Mouse (Mus musculus): ENCODE measurements around the gene Caprin2.
"Not testable (repeated sequence)": the region's sequence is repeated elsewhere in the genome, so short reads cannot be mapped to it uniquely, and the experiment has no call there.

Gene Caprin2

DNA sequence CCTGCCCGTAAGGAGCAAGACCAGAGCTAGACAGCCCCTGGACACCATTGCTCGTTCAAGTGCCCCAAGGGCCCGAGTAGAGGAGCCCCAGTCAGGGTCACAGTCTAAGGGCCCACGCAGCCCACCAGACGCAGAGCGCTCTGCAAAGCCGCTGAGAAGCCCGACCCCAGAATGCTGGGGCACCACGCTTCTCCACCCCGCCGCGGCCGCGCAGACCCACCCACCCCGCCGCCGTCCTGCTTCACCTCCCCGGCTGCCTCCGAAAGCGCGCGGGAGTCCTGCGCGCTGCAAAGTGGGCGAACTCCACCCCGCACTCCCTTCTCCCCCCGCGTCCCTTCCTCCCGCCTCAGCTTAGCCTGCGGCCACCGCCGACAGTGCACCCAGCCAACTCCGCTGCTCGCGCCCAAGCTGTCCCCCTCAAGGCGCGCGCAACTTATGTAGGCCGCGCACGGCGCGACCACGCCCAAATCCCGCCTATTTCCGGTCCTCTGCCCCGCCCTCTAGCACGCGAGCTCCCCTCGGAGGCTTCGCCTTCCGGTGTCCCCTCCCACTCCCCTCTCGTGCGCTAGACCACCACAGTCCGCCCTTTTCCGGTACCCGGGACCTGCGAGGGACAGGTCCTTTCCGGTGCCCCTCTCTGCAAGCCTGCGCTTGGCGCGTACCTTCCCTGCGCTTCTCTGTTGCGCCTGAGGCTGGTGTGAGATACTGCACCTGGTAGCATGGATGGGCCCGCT, at the start of gene Caprin2:
Gene Caprin2 (minus strand): TSS at position 465 of the 734 bp plus-strand sequence.
- peak; percentile 88 for DNase-seq (ENCODE audit: low spot score)

DNA sequence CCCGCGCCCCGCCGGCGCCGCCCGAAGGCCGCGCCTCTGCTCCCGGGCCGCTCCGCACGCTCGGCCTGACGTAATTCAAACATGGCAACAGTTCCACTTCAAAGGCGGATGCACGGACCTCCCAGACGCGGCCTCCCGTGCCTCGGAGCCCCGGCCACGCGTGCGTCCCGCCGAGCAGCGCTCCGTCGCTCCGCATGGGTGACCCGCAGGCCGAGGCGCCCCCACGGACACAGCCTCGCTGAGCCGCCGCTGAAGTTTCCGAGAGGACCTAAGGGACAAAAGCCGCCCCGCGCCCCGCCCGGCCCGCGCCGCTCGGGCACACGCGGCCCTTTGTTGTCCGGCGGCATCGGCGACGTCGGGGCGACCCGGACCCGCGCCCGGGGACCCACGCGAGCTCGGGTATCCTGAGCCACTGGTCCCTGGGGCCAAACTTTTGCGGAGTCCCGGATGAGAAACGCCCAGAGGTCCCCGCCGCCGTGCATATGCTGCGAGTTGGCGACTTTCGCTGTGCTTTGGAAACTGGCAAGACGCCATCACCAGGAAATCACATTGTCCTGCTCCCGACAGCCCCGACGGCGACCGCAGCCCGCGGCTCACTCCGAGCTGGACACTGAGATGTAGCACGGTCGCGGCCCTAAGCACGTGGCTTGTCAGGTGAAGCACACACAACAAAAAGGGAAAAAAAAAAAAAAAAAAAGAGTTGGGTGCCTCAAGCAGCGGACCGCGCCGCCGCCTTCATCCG, 48.9 kb upstream of the Caprin2 start:
- DNase-seq (ENCODE audit: low spot score) = peak; percentile 35

GRCm38 (mm10) chr6:148944344-148944766, 48.3 kb upstream of the Caprin2 start:
- no peak for DNase-seq (ENCODE audit: low spot score)

GRCm38 (mm10) chr6:148943695-148944094, 47.7 kb upstream of the Caprin2 start:
- no peak for DNase-seq (ENCODE audit: low spot score)

DNA sequence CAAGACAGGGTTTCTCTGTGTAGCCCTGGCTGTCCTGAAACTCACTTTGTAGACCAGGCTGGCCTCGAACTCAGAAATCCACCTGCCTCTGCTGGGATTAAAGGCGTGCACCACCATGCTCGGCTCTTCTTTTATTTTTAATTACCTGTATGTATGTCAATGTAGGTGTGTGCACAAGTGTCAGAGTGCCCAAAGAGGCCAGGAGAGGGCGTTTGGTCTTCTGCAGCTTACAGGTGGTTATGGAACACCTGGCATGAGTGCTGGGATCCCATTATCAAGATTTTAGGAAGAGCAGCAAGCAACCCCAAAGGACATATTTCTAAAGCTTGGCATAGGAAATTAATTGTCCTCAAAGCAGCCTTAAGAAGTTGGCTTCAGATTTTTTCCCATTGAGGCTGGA, 46.4 kb upstream of the Caprin2 start:
- DNase-seq (ENCODE audit: low spot score) = no peak

DNA sequence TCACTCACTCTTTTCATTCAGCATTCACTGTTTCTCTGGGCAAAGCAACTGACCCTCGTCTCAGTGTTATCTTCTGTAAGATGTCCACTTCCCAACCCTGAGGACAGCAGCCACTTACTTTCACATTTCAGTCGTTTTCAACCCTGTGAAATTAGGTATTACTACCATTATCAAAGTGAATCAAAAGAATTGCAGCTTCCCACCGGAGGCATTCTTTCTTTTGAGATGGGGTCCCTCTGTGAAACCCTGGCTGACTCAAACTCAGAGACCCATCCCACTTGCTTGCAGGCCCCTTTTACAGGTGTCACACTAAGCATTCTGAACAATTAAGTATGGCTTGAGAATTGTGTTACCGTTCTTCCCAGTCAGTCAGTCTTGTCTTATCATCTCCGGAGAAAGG, 45.8 kb upstream of the Caprin2 start:
- DNase-seq (ENCODE audit: low spot score) = no peak

DNA sequence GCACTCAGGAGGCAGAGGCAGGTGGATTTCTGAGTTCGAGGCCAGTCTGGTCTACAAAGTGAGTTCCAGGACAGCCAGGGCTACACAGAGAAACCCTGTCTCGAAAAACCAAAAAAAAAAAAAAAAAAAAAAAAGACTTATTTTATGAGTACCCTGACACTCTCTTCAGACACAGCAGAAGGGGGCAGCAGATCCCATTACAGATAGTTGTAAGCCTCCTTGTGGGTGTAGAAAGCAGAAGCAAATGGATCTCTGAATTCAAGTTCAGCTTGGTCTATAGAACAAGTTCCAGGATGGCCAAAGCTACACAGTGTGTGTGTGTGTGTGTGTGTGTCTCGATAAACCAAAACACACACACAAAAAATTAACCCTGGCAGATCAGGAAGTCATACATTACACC, 44.3 kb upstream of the Caprin2 start:
- DNase-seq (ENCODE audit: low spot score) = not testable (repeated sequence)

GRCm38 (mm10) chr6:148937693-148938092, 41.7 kb upstream of the Caprin2 start:
- no peak for DNase-seq (ENCODE audit: low spot score)

DNA sequence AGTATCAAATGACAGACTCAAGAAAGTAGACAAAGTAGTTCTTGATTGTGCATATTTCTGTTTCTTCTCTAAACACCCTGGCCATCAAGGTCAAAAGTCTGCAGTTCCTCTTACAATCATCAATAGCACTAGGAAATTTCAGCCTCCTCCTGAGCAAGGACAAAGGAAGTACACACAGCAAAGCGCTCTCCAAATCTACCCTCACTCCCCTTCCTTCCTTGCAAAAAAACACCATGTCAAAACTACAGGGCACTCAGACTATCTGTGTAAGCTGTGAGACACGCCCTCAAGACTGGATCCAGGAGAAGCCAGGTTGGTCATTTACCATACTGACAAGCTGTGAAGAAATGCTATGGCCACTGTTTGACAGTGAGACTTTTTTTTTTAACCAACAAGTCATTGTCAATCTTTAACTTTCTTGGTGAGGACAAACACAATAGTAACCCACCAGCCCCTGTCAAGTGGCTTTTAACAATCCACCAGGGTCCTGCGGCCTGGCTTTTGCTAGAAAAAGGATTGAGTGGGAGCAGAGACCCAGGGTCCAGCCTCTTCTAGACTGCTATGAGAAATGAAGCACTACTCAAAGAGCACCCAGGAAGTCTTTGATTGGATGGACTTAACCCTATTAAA, 39.0 kb upstream of the Caprin2 start:
- no peak for DNase-seq (ENCODE audit: low spot score)

DNA sequence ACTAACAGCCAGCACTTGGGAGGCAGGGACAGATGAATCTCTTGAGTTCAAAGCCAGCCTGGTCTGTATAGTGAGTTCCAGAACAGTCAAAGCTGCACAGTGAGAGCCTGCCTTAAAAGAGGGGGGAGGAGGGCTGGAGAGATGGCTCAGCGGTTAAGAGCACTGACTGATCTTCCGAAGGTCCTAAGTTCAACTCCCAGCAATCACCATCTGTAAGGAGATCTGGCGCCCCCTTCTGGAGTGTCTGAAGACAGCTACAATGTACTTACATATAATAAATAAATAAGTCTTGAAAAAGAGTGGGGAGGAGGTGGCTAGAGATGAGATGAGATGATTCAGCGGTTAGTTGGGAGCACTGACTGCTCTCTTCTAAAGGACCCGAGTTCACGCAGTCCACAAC, 35.2 kb upstream of the Caprin2 start:
- no peak for DNase-seq (ENCODE audit: low spot score)

- no peak for DNase-seq (ENCODE audit: low spot score)
Measured at GRCm38 (mm10) chr6:148918841-148919398, 22.9 kb upstream of the Caprin2 start.

DNA sequence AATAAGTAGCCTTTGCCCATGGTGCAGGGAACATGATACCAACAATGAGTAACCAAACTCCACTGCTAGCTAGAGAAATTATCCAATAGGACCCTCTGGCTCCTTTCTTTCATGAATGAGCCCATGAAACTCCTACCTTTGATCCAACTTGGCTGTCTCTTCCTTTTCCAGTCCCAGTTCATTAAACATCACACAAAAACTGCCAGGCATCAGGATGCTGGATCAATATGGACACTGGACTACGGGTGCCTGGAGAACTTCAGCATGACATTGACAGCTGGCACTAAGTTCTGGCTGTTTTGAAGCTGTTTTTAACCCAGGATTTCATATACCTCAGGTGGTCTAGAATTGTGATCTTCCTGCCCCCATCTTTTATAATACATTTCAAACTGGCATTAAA, 21.6 kb upstream of the Caprin2 start:
- DNase-seq (ENCODE audit: low spot score) = no peak

DNA sequence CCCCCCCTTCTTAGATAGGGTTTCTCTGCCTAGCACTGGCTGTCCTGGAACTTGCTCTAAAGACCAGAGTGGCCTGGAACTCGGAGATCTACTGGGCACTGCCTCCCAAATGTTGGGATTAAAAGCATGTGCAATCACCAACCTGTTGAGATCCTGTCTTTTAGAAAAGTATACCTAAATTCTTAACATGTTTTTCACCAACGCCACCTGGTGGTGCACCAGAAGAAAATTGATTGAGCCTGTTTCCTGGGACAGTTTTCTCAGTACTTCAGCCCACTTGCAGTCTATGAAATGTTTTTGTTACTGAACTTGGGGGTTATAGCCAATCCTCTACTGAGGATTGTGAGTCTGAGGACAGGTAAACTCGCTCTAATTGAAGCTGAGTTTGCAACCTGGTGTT, 20.8 kb upstream of the Caprin2 start:
- no peak for DNase-seq (ENCODE audit: low spot score)

- peak; percentile 14 for DNase-seq (ENCODE audit: low spot score)
Measured at GRCm38 (mm10) chr6:148913938-148914337, 17.9 kb upstream of the Caprin2 start.

DNA sequence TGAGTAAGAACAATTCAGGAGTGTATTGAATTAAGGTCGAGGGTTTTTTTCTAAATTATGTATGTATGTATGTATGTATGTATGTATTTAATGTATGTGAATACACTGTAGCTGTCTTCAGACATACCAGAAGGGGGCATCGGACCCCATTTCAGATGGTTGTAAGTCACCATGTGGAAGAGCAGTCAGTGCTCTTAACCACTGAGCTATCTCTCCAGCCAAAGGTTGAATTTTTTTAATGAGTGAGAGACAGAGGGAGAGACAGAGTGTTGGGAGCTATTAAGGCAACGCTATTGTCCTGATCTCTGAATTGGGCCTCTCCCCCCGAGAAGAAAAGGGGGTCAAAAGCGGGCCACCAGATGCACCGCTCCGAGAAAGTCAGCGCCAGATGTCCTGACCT, 15.9 kb upstream of the Caprin2 start:
- not testable (repeated sequence) for DNase-seq (ENCODE audit: low spot score)

- DNase-seq (ENCODE audit: low spot score) = no peak
Measured at GRCm38 (mm10) chr6:148906958-148907357, 10.9 kb upstream of the Caprin2 start.

- peak; percentile 42 for DNase-seq (ENCODE audit: low spot score)
Measured at GRCm38 (mm10) chr6:148902728-148903127, 6.7 kb upstream of the Caprin2 start.

- DNase-seq (ENCODE audit: low spot score) = no peak
Measured at GRCm38 (mm10) chr6:148896507-148896851, 442 bp upstream of the Caprin2 start.

DNA sequence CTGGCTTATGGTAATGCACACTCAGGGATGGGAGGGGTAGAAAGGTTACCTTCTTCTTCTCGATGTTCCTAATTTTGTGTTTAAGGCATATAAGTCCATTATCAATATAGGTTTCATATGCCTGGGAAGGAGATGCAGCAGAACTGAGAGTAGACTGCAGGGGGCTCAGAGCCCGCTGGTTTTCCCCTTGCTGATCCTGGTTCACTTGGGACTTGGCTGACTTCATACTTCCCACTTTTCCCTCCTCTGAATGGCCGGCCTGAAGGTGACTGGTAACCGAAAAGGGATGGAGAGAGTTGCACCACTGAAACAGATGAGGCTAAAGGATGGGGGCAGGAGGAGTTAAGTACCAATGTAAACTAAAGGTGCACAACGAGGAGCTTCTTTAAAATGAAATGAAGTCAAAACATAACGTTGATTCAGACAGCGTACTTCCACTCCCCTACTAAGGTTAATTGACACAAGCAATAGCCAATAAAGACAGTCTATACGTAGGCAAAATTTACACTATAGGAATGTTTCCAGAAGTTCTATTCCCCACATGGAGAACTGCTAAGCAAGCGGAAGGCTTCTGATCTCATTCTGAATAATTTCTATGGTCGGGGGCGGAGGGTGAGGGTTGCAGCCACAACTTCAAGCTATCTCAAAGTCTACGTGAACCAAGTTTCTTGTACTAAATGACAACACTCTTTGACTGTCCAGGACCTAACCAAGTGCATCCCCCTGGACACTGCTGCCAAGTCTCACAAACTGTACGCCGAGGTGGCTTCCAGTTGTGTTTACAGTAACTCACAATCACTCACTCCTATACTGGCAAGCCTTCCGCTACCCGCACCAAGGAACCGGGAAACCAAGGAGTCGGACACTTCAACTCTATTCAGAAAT, 907 bp downstream of the Caprin2 start:
- DNase-seq (ENCODE audit: low spot score) = no peak

DNA sequence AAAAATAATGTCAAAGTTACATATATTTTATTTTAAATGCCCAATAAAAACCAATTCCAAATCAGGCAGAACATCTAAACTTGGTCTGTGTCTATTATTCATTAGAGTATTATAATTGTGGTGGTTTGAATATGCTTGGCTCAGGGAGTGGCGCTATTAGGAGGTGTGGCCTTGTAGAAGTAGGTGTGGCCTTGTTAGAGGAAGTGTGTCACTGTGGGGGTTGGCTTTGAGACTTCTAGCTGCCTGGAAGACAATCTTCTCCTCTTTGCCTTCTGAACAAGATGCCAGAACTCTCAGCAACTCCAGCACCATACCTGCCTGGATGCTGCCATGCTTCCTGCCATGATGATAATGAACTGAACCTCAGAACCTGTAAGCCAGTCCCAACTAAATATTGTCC, 22.1 kb downstream of the Caprin2 start:
- no peak for DNase-seq (ENCODE audit: low spot score)

DNA sequence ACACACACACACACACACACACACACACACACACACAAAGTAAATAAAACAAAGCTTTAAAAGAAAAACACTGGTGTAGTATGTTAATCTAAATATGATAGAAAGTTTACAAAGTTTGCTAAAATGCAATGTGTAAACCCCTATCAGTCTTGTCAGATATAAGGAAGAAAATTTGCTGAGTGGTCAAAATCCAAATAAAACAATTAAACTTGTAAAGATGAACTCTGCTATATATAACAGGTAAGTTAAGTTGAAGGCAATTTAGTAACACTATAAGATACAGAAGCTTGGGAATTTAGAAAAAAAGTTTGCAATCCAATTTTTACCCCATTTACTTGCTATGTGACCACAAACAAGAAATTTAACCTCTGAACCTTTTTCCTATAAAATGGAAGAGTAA, 50.4 kb downstream of the Caprin2 start:
- no peak for DNase-seq (ENCODE audit: low spot score)

- DNase-seq (ENCODE audit: low spot score) = no peak
Measured at GRCm38 (mm10) chr6:148841760-148842159, 54.3 kb downstream of the Caprin2 start.
